Mouse (Mus musculus): ENCODE measurements around the gene Bcar3. TPM values are rescaled to one million over a fixed set of nuclear protein-coding genes. Genes with fewer than 3 reads are reported as not detected.

Gene Bcar3
- polyA plus RNA-seq, 1 experiment = 8.2 TPM

DNA sequence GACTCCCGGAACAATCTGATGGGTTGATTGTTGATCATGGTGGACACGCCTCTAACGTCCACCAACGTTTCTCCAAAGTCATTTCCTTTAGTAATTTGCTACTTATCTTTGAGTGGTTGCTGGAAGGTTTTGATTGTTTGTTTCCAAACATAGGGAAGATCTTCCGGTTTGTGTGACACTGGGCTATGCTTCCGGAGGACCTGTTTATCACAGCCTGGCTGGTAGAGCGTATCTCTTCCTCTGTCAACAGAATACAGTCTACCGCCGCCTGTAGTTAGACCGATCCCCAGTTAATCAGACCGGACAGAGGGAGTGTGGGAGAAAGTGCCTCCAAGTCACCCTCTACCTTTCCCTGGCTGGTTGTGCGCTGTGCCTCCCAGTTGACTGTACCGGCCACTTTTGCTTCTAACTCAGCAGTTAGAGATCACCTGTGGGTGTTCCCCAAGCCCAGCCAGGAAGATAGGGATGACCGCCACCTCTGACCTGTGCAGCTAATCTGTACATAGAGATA lies 216.4 kb downstream of the Bcar3 start:
- no peak for TF ChIP-seq CTCF (IDR thresholded peaks at IDR 0.05; ENCODE audit: borderline replicate concordance, control insufficient read depth, extremely low read depth, insufficient read depth, low read length, poor library complexity)
- no peak for TF ChIP-seq POLR2A (IDR thresholded peaks at IDR 0.05; ENCODE audit: control insufficient read depth, extremely low read depth, insufficient read depth, low read length, poor library complexity)
- H3K4me3 ChIP-seq (ENCODE audit: control insufficient read depth, insufficient read depth, low read length) = no peak overlapping the region
- no peak for DNase-seq

DNA sequence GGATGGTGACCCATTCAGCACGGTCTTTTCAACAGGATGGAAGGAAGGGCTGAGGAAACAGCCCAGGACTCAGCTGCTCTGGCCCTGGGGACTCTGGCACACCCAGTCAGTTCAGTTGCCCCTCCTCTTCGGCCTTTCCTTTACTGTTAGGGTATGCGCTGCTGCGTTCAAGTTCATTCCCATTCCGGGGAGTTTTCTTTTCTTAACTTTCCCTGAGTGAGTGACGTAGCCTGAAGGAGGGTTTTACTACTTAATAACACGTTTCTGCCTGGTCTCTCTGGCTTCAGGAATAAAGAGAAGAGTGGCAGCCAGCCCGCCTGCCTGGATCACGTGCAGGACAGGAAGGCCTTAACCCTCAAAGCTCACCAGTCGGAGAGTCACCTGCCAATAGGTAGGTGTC lies 217.0 kb downstream of the Bcar3 start:
- TF ChIP-seq CTCF (IDR thresholded peaks at IDR 0.05; ENCODE audit: borderline replicate concordance, control insufficient read depth, extremely low read depth, insufficient read depth, low read length, poor library complexity) (no peak), POLR2A (IDR thresholded peaks at IDR 0.05; ENCODE audit: control insufficient read depth, extremely low read depth, insufficient read depth, low read length, poor library complexity) (no peak)
- Histone ChIP-seq H3K4me1 (replicated peaks; ENCODE audit: control insufficient read depth, insufficient read depth, low read length) (no peaks in the 10 kb centered on the region), H3K27ac (ENCODE audit: control insufficient read depth, insufficient read depth, low read length) (no peak overlapping the region), H3K36me3 (ENCODE audit: control insufficient read depth, insufficient read depth, low read length) (no peaks in the 10 kb centered on the region), H3K4me3 (ENCODE audit: control insufficient read depth, insufficient read depth, low read length) (no peak overlapping the region), H3K27me3 (ENCODE audit: control insufficient read depth, insufficient read depth, low read length) (no peaks in the 10 kb centered on the region)
- no peak for DNase-seq
- 88% methylated on average over 10 of the region's 10 CpGs for WGBS

More for the DNA sequence above, 216.4 kb downstream of the Bcar3 start:
- Histone ChIP-seq H3K27ac (ENCODE audit: control insufficient read depth, insufficient read depth, low read length) (no peak overlapping the region), H3K36me3 (ENCODE audit: control insufficient read depth, insufficient read depth, low read length) (no peaks in the 10 kb centered on the region), H3K4me1 (replicated peaks; ENCODE audit: control insufficient read depth, insufficient read depth, low read length) (no peaks in the 10 kb centered on the region), H3K27me3 (ENCODE audit: control insufficient read depth, insufficient read depth, low read length) (no peaks in the 10 kb centered on the region)
- 93% methylated on average over 14 of the region's 14 CpGs for WGBS

DNA sequence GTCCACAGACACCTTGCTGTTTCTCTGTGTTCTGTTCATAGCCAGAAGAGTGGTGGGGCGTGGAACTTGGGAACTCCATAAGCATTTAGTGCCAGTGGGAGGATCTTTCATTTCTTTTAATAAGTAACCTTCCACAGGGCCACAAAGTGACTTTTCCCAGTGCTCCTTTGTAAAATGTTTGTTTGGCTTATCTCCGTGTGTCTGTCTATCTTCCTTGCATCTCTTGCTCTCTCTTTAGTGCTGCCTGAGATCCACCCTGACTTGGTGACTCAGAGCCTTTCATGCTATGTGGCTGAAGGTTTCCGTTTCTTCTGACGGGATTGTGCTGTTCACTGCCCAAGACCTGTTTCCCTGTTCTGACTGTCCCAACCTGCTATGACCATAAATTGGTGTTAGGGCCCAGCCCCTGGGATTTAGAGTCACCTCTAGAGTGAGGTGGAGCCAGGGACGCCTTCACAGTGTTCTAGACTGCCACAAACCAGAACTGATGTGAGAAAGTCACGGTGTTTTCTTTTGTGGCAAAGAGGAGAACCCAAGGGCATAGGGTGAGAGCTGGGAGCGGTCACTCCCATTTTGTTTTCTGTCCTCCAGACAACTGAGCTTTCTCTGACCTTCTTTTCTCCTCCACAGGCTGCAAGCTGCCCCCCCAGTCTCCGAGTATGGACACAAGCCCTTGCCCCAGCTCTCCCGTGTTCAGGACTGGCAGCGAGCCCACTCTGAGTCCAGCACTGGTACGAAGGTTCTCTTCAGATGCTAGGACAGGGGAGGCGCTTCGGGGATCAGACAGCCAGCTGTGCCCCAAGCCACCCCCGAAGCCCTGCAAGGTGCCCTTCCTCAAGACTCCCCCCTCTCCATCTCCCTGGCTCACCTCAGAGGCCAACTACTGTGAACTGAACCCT lies 218.0 kb downstream of the Bcar3 start:
- Histone ChIP-seq H3K4me3 (ENCODE audit: control insufficient read depth, insufficient read depth, low read length) (no peak overlapping the region), H3K36me3 (ENCODE audit: control insufficient read depth, insufficient read depth, low read length) (no peaks in the 10 kb centered on the region), H3K27me3 (ENCODE audit: control insufficient read depth, insufficient read depth, low read length) (no peaks in the 10 kb centered on the region), H3K27ac (ENCODE audit: control insufficient read depth, insufficient read depth, low read length) (no peak overlapping the region), H3K4me1 (replicated peaks; ENCODE audit: control insufficient read depth, insufficient read depth, low read length) (no peaks in the 10 kb centered on the region)
- no peak for TF ChIP-seq POLR2A (IDR thresholded peaks at IDR 0.05; ENCODE audit: control insufficient read depth, extremely low read depth, insufficient read depth, low read length, poor library complexity)
- no peak for TF ChIP-seq CTCF (IDR thresholded peaks at IDR 0.05; ENCODE audit: borderline replicate concordance, control insufficient read depth, extremely low read depth, insufficient read depth, low read length, poor library complexity)
- WGBS = 88% methylated on average over 14 of the region's 14 CpGs
- no peak for DNase-seq

DNA sequence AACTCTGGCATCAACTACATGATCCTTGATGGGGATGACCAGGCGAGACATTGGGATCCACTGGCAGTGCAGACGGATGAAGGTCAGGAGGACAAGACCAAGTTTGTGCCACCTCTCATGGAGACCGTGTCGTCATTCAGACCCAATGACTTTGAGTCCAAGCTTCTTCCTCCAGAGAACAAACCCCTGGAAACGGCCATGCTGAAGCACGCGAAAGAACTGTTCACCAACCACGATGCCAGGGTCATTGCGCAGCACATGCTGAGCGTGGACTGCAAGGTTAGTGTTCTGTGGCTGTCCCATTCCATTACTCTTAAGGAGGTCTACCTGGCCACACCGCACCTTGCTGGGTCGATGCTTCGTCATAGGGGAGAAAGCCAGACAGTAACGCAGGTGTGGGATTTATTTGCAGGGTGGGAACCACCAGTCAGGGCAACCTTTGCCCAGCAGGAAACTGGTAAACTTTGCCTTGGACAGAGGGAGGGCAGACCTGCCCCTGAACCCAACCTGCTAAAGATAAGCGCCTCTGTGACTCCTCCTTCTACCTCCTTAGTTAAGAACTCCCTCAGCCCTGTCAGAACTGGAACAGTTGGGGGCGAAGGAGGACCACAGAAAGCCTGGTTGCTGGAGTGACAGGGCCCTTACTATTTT lies 218.9 kb downstream of the Bcar3 start:
- Histone ChIP-seq H3K36me3 (ENCODE audit: control insufficient read depth, insufficient read depth, low read length) (no peaks in the 10 kb centered on the region), H3K27me3 (ENCODE audit: control insufficient read depth, insufficient read depth, low read length) (no peaks in the 10 kb centered on the region), H3K4me3 (ENCODE audit: control insufficient read depth, insufficient read depth, low read length) (no peak overlapping the region), H3K27ac (ENCODE audit: control insufficient read depth, insufficient read depth, low read length) (no peak overlapping the region), H3K4me1 (replicated peaks; ENCODE audit: control insufficient read depth, insufficient read depth, low read length) (no peaks in the 10 kb centered on the region)
- no peak for TF ChIP-seq CTCF (IDR thresholded peaks at IDR 0.05; ENCODE audit: borderline replicate concordance, control insufficient read depth, extremely low read depth, insufficient read depth, low read length, poor library complexity)
- no peak for TF ChIP-seq POLR2A (IDR thresholded peaks at IDR 0.05; ENCODE audit: control insufficient read depth, extremely low read depth, insufficient read depth, low read length, poor library complexity)
- no peak for DNase-seq
- WGBS = 92% methylated on average over 16 of the region's 16 CpGs

DNA sequence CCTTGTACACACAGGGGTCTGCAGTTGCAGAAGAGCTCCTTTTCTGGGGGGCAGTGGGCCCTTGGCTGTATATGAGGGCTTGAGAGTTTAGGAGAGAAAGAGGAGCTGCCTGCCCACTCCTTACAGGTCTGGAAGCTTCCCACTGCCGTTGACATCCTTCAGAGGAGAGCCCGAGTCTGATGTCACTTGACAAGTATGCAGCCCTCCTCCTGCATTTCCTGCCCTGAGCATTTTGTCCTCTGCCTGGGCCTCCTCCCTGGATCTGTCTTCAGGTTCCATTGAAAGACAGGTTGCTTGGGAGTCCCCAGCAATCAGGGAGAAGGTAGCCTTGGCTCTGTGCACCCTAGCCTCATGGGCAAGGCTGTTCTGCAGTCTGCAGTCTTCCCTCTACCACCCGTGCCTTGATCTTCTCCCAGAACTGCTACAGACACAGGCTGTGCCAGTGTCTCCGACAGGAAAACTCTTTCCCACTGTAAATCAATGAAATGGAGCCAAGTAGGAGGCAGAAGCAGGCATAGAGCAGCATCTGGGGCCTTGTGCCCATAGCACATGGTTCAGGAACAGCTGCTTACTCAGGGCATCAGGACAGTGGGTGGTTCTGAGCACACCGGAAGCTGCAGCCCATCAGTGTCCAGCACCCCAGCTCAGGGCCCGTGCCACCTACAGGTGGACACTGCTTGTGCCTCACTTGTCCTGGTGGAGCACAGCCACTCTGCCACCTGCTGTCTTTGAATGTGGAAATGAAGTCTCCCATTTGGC lies 221.8 kb downstream of the Bcar3 start:
- Histone ChIP-seq H3K4me1 (replicated peaks; ENCODE audit: control insufficient read depth, insufficient read depth, low read length) (no peaks in the 10 kb centered on the region), H3K36me3 (ENCODE audit: control insufficient read depth, insufficient read depth, low read length) (no peaks in the 10 kb centered on the region), H3K4me3 (ENCODE audit: control insufficient read depth, insufficient read depth, low read length) (no peak overlapping the region), H3K27ac (ENCODE audit: control insufficient read depth, insufficient read depth, low read length) (no peak overlapping the region), H3K27me3 (ENCODE audit: control insufficient read depth, insufficient read depth, low read length) (no peaks in the 10 kb centered on the region)
- no peak for DNase-seq
- 88% methylated on average over 6 of the region's 6 CpGs for WGBS
- TF ChIP-seq POLR2A (IDR thresholded peaks at IDR 0.05; ENCODE audit: control insufficient read depth, extremely low read depth, insufficient read depth, low read length, poor library complexity) (no peak), CTCF (IDR thresholded peaks at IDR 0.05; ENCODE audit: borderline replicate concordance, control insufficient read depth, extremely low read depth, insufficient read depth, low read length, poor library complexity) (no peak)

DNA sequence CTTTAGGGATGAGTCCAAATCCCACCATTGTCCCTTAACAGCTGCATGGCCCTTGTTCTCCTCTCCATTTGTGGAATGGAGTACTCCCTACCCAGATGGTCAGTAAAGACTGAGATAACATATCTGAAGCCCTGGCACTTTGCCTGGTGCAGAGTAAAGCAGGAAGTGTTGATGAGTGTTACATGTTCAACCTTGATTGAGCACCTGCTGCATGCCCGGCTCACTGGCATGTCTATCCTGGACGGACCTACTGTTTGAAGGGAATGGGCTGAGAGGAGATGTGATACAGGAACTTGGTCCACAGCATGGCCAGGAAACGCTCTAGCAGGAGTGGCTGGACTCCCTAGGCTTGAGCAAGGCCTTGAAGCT lies 222.4 kb downstream of the Bcar3 start:
- H3K4me1 ChIP-seq (replicated peaks; ENCODE audit: control insufficient read depth, insufficient read depth, low read length) = no peaks in the 10 kb centered on the region
- DNase-seq = no peak
- H3K27ac ChIP-seq (ENCODE audit: control insufficient read depth, insufficient read depth, low read length) = no peak overlapping the region
- TF ChIP-seq POLR2A (IDR thresholded peaks at IDR 0.05; ENCODE audit: control insufficient read depth, extremely low read depth, insufficient read depth, low read length, poor library complexity) (no peak), CTCF (IDR thresholded peaks at IDR 0.05; ENCODE audit: borderline replicate concordance, control insufficient read depth, extremely low read depth, insufficient read depth, low read length, poor library complexity) (no peak)
- WGBS = 96% methylated on average over 3 of the region's 3 CpGs
- H3K36me3 ChIP-seq (ENCODE audit: control insufficient read depth, insufficient read depth, low read length) = no peaks in the 10 kb centered on the region
- no peak overlapping the region for H3K4me3 ChIP-seq (ENCODE audit: control insufficient read depth, insufficient read depth, low read length)
- H3K27me3 ChIP-seq (ENCODE audit: control insufficient read depth, insufficient read depth, low read length) = no peaks in the 10 kb centered on the region
